Mouse (Mus musculus) mammary gland, adult 2 months (tissue): ENCODE data around the gene B3gnt8. TPM values are rescaled to one million over a fixed set of nuclear protein-coding genes. Genes with fewer than 3 reads are reported as not detected.

Source experiments
- polyA plus RNA-seq: library from polyadenylated mRNA; depleted of rRNA; stranded (reverse); fragments of >200 nt; gene quantifications from 2 replicates; pipeline ENCODE4 v1.2.3, GENCODE M21; 2012; ENCODE audit warnings: low replicate concordance; rRNA removed

The B3gnt8 gene
- polyA plus RNA-seq: 16.0 and 41.9 TPM in 2 replicates

DNA sequence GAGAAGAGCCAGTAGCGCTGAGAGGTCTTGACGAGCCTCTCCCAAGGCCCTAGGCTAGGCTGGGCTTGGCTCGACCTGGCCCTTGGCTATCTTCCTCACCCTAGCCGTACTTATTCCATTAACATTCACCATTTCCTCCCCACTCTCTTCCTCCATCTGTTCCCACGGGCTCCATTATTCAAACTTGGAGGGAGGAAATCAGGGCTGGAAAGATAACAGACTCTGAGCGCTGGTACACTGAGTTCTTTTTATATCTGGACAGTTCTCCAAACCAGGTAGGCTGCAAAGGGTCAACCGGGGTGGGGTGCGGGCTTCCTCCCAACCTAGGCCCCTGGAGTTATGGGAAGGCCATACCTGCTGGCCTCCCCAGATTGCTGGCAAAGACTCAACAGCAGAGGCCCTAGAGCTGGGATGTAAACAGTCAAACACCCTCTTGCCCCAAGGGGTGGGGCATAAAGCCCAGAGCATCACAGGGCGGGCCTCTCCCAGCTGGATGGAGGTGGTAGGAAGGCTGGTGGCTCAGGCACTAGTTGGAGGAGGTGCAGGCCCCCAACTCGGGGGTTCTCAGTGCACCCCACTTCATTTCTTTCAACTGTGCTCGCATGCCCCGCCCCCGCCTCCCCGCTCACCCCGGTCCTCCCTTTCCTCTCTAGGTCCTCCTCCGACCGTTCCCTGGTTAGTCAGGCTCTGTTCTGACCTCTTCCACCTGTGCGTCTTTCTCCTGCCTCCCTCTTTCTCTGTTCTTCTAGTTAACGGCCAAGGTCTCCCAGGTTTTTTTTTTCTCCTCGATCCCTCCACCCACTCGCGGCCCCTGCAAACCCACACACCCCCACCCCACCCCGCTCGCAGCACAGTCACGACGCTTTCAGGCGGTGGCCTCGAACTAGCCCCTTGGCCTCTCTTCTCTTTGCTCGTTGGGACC is at the start of gene B3gnt8:
TSS of gene B3gnt8 (plus strand) at position 146 of the 922 bp plus-strand sequence.

GRCm38 (mm10) chr7:25615706-25616011 is 10.8 kb upstream of the B3gnt8 start, which contains the start of gene Erich4:
Gene Erich4 (minus strand): TSS chr7:25615892.

DNA sequence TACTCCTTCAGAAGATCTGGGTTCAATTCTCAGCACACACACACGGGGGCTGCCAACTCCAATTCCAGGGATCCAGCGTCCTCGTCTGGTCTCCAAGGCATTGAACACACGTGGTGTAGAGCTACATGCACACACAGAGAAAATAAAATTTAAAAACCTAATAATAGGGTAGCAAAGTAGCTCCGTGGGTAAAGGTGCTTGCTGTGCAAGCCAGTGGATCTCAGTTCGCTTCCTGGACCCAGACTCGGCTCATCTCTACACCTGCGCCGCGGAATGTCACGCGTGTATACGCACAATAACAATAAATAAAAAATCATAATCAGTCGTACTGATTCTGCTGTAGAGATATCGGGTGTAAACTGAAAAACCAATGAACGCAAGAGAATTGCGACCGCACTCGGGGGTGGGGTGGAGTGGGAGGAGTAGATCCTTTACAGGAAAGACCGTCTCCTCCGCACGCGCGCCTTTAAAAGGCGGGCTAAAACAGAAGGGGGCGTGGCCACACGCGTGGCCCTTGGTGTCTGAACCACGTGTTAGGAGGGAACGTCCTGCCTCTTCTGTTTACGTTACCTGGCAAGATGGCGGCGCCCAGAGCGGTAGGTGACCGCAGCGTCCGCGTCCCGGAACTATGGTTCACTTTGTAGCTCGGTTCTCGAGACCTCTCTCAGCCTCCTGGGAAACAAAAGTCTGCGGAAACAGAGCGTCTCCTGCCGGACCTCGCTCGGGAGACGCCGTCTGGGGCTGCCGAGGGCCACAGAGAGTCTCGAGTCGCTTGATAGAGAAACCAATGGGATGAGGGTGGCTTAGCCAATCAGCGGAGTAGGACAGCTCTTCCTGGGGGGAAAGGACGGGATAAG is 7.4 kb upstream of the B3gnt8 start, which contains the start of gene Dmac2:
TSS of gene Dmac2 (plus strand) at position 550 of the 857 bp plus-strand sequence.

DNA sequence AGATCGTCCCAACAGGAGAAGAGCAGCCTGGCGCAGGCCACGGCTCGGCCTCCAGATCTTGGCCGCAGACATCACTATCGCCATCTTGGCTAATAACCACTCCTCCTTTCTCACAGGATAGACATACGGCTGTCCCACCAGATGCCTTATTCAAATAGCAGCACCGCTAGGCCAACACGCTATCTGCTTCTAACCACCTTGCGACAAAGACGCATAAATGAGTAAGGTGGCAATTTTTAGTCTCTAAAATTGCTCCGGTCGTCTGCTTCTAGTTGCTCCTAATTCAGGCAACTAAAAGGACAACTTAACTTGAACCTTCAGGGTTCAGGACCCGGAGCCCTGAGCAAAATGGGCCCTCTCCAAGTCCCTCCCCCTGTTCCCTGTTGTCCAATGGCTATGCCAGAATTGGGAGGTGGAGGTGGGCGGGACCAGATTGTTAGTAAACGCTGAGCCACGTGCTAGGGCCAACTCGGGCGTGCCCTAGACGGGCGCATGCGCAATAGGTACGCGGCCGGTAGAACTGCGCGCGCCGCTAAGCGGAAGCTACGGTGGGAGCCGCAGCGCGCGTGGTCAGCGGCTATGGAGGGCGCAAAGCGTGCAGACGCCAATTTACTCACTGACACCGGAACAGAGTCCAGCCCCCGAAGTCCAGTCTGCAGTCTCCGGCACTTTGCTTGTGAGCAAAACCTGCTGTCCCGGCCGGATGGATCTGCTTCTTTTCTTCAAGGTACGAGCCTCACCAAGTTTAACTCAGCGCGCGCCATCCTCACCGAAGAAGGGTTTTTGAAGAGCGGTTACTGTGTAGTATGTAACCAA is 32.4 kb downstream of the B3gnt8 start, which contains the start of the genes Bckdha and Exosc5:
TSS of gene Bckdha (minus strand) at position 325 of the 816 bp plus-strand sequence.
TSS of gene Exosc5 (plus strand) at position 508 of the 816 bp plus-strand sequence.

DNA sequence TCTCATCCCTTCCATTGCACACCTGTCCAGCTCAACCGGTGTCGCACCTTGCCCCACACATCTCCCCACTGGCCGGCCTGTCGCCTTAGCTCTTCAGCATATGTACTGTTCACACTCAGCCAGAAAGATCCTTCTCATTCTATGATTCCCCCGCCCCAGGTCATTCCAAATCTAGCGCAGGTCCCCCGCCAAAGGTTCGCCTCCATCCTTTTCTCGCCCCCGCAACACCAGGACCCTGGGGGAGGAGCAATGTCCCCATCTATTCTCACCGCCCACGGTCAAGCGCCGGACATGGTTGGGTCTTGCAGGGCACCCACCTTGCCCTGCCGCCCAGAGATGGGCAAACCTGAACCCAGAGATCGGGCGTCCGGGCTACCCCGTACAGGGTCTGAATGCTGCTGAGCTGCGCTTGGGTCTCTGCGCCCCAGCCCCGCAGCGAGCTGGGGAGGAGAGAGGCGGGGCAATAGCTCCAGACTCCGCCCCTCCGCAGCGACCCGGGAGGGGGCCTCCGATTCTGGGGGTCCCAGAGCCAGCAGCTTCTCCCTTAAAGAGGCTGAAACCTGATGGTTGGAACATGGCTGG is 48.4 kb downstream of the B3gnt8 start, which contains the start of gene Tmem91:
TSS of gene Tmem91 (minus strand) at position 448 of the 582 bp plus-strand sequence.

DNA sequence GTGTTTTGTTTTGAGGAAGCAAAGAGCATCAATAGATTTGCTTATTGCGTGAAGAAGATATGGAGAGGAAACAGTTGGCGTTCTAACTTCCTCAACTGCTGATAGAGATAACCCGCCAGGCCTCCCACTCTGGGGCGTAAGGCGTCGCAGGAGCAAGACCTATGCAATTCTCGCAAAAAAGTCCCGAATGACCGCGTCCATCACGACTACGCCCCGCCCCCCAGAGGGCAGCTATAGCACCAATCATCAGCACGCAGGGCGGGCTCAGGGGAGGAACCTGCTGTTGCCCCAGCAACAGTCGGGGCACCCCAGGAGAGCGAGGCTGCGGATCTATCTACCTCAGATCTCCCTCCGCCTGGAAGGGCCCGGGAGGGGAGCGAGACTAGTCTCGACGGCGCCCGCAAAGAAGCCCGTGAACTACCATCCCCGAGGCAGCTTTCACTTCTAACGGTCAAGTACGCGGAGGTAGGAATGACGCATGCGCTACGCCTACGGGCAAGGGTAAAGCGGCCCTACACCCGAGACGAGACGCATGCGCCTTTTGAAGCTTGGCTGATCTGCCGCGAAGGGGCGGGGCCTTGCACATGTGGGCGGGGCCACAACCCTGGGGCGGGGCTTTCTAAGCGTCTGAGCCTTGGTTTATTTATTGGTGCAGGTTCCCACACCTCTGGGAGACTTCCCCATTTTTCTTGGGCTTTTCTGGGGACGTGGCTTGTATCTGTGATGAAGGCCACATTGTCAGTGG is 54.2 kb downstream of the B3gnt8 start, which contains the start of gene B9d2:
TSS of gene B9d2 (plus strand) at position 267 of the 745 bp plus-strand sequence.

Other genes with a start within 250 kb of the B3gnt8 start
- 870 and 942 TPM in 2 replicates for gene Lipe, start 227.9 kb upstream of the B3gnt8 start, polyA plus RNA-seq
- gene Cxcl17, start 213.8 kb upstream of the B3gnt8 start, polyA plus RNA-seq: 4.4 and 7.6 TPM in 2 replicates
- 13.5 and 19.3 TPM in 2 replicates for gene Ceacam1, start 149.1 kb upstream of the B3gnt8 start, polyA plus RNA-seq
- 0.27 TPM in 1 of 2 replicates, not detected in the other for gene Ceacam2, start 86.8 kb upstream of the B3gnt8 start, polyA plus RNA-seq
- not detected in 2 replicates for gene Erich4, start 10.8 kb upstream of the B3gnt8 start, polyA plus RNA-seq
- gene Dmac2, start 7.2 kb upstream of the B3gnt8 start, polyA plus RNA-seq: 72.7 and 88.8 TPM in 2 replicates
- gene Bckdha, start 32.3 kb downstream of the B3gnt8 start, polyA plus RNA-seq: 430 and 538 TPM in 2 replicates
- 57.6 and 133 TPM in 2 replicates for gene Exosc5, start 32.5 kb downstream of the B3gnt8 start, polyA plus RNA-seq
- 1.5 and 2.5 TPM in 2 replicates for gene Tmem91, start 48.5 kb downstream of the B3gnt8 start, polyA plus RNA-seq
- 49.1 and 72.8 TPM in 2 replicates for gene B9d2, start 54.1 kb downstream of the B3gnt8 start, polyA plus RNA-seq
- gene Tgfb1, start 60.3 kb downstream of the B3gnt8 start, polyA plus RNA-seq: 50.3 and 124 TPM in 2 replicates
- 80.6 and 109 TPM in 2 replicates for gene Ccdc97, start 92.4 kb downstream of the B3gnt8 start, polyA plus RNA-seq
- 30.7 and 50.8 TPM in 2 replicates for gene Hnrnpul1, start 128.1 kb downstream of the B3gnt8 start, polyA plus RNA-seq
- gene Axl, start 162.1 kb downstream of the B3gnt8 start, polyA plus RNA-seq: 140 and 145 TPM in 2 replicates
- 4.4 and 4.9 TPM in 2 replicates for gene Cyp2s1, start 190.3 kb downstream of the B3gnt8 start, polyA plus RNA-seq